Mouse (Mus musculus): ENCODE results near the gene 1810062G17Rik.

The 1810062G17Rik gene

GRCm38 (mm10) chr3:36476261-36477155 is 771 bp downstream of the 1810062G17Rik start:
- DNase-seq (ENCODE audit: low spot score in 2 of 2) = no peak

GRCm38 (mm10) chr3:36478776-36479175 is 3.0 kb downstream of the 1810062G17Rik start:
- DNase-seq (ENCODE audit: low spot score in 2 of 2) = peak in 1 of 2 experiments; percentile 56

GRCm38 (mm10) chr3:36480486-36480885 is 4.7 kb downstream of the 1810062G17Rik start:
- no peak for DNase-seq (ENCODE audit: low spot score in 2 of 2)

GRCm38 (mm10) chr3:36481776-36482193 is 6.0 kb downstream of the 1810062G17Rik start:
- DNase-seq (ENCODE audit: low spot score in 2 of 2) = peak in 1 of 2 experiments; percentile 38

- no peak for DNase-seq (ENCODE audit: low spot score in 2 of 2)
These were observed 7.2 kb downstream of the 1810062G17Rik start for GRCm38 (mm10) chr3:36482940-36483339.

GRCm38 (mm10) chr3:36484292-36484691 is 8.6 kb downstream of the 1810062G17Rik start:
- no peak for DNase-seq (ENCODE audit: low spot score in 2 of 2)

- DNase-seq (ENCODE audit: low spot score in 2 of 2) = no peak
These were observed 10.4 kb downstream of the 1810062G17Rik start for GRCm38 (mm10) chr3:36486176-36486575.

GRCm38 (mm10) chr3:36486881-36487280 is 11.1 kb downstream of the 1810062G17Rik start:
- no peak for DNase-seq (ENCODE audit: low spot score in 2 of 2)

- no peak for DNase-seq (ENCODE audit: low spot score in 2 of 2)
These were observed 12.6 kb downstream of the 1810062G17Rik start for GRCm38 (mm10) chr3:36488367-36488766.

GRCm38 (mm10) chr3:36488899-36489589 is 13.3 kb downstream of the 1810062G17Rik start:
- DNase-seq (ENCODE audit: low spot score in 2 of 2) = no peak

GRCm38 (mm10) chr3:36489590-36489910 is 13.8 kb downstream of the 1810062G17Rik start:
- no peak for DNase-seq (ENCODE audit: low spot score in 2 of 2)

- no peak for DNase-seq (ENCODE audit: low spot score in 2 of 2)
These were observed 15.8 kb downstream of the 1810062G17Rik start for GRCm38 (mm10) chr3:36491535-36491934.

- DNase-seq (ENCODE audit: low spot score in 2 of 2) = no peak
These were observed 17.1 kb downstream of the 1810062G17Rik start for GRCm38 (mm10) chr3:36492716-36493391.

- DNase-seq (ENCODE audit: low spot score in 2 of 2) = no peak
These were observed 18.0 kb downstream of the 1810062G17Rik start for GRCm38 (mm10) chr3:36493641-36494283.

GRCm38 (mm10) chr3:36494613-36495012 is 18.9 kb downstream of the 1810062G17Rik start:
- DNase-seq (ENCODE audit: low spot score in 2 of 2) = no peak

- DNase-seq (ENCODE audit: low spot score in 2 of 2) = peak in 1 of 2 experiments; percentile 91
These were observed 19.7 kb downstream of the 1810062G17Rik start for GRCm38 (mm10) chr3:36495436-36495835.

- DNase-seq (ENCODE audit: low spot score in 2 of 2) = no peak
These were observed 20.5 kb downstream of the 1810062G17Rik start for GRCm38 (mm10) chr3:36496273-36496672.

- peak in 1 of 2 experiments; percentile 66 for DNase-seq (ENCODE audit: low spot score in 2 of 2)
These were observed 21.0 kb downstream of the 1810062G17Rik start for GRCm38 (mm10) chr3:36496746-36497145.

- DNase-seq (ENCODE audit: low spot score in 2 of 2) = no peak
These were observed 22.5 kb downstream of the 1810062G17Rik start for GRCm38 (mm10) chr3:36498224-36498623.

GRCm38 (mm10) chr3:36499418-36499817 is 23.7 kb downstream of the 1810062G17Rik start:
- DNase-seq (ENCODE audit: low spot score in 2 of 2) = no peak

- no peak for DNase-seq (ENCODE audit: low spot score in 2 of 2)
These were observed 25.2 kb downstream of the 1810062G17Rik start for GRCm38 (mm10) chr3:36500976-36501375.

GRCm38 (mm10) chr3:36501546-36501945 is 25.8 kb downstream of the 1810062G17Rik start:
- DNase-seq (ENCODE audit: low spot score in 2 of 2) = no peak
